Mouse (Mus musculus): ENCODE measurements at regions not wholly inside any gene's neighbourhood (a gene's known extent, or its start where the extent isn't known, plus 50 kb on each side); places are given as distances from the start of the nearest gene placed in this dataset.

DNA sequence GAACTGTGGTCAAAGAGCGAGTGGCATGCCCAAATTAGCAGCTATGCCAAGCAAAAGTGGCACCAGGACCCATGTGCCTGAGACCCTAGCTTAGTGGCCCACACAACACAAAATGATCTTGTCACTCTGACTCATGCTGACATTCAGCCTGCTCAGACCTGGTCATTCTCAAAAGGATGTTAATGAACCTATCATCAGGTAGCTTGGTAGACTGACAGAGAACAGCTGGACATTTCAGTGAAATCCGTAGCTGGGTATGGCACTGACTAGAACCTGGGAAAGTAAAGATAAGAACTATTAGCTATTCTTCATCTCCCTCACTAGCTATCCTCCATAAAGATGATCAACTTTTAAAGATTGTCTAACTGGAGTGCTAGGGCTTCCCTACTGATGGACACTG, 188.5 kb downstream of the Nr2f2 start:
- TF ChIP-seq CTCF (IDR thresholded peaks at IDR 0.05; ENCODE audit: low read depth) (no peak), EP300 (IDR thresholded peaks at IDR 0.05; ENCODE audit: low read depth) (no peak)
